Mouse (Mus musculus) heart, adult 2 months (tissue): ENCODE measurements at regions not wholly inside any gene's neighbourhood (a gene's known extent, or its start where the extent isn't known, plus 50 kb on each side); places are given as distances from the start of the nearest gene placed in this dataset.

Experiments used
- CTCF ChIP-seq: fragments of 200-600 bp; IDR thresholded peaks from 2 replicates; pipeline ENCODE4 v1.8.1; 2022; ENCODE audit warnings: antibody characterized with exemption, mild to moderate bottlenecking, moderate library complexity
- EP300 ChIP-seq: fragments of 200-500 bp; IDR thresholded peaks from 2 replicates; pipeline ENCODE4 v1.6.1; 2011; ENCODE audit warnings: low read depth, low read length, control low read depth; ENCODE audit not compliant: insufficient read depth
- POLR2A ChIP-seq: fragments of 200-500 bp; IDR thresholded peaks from 2 replicates; pipeline ENCODE4 v1.6.1; 2011; ENCODE audit warnings: mild to moderate bottlenecking, low read depth, low read length, control low read depth; ENCODE audit not compliant: insufficient read depth

GRCm38 (mm10) chr14:102660351-102660750 is 322.1 kb downstream of the Kctd12 start:
- TF ChIP-seq CTCF: no peak
- TF ChIP-seq POLR2A: no peak
- TF ChIP-seq EP300: no peak
